Mouse (Mus musculus): Measurements from ENCODE around the gene Snapc4. TPM values are rescaled to one million over a fixed set of nuclear protein-coding genes. Genes with fewer than 3 reads are reported as not detected.

Snapc4 gene
- total RNA-seq, 2 experiments from 2014 or later, result 58.8 to 64.6 TPM

- DNase-seq (ENCODE audit: low spot score in 2 of 2), result peak; percentile 41 to 77
Observed at GRCm38 (mm10) chr2:26342044-26342443, 38.4 kb downstream of the Snapc4 start.

- DNase-seq (ENCODE audit: low spot score in 2 of 2), result no peak
Observed at GRCm38 (mm10) chr2:26341510-26341981, 38.9 kb downstream of the Snapc4 start.

- no peak for DNase-seq (ENCODE audit: low spot score in 2 of 2)
Observed at GRCm38 (mm10) chr2:26339204-26339551, 41.3 kb downstream of the Snapc4 start.

GRCm38 (mm10) chr2:26338302-26339203 lies 41.9 kb downstream of the Snapc4 start:
- DNase-seq (ENCODE audit: low spot score in 2 of 2), result no peak

GRCm38 (mm10) chr2:26330702-26331101 lies 49.8 kb downstream of the Snapc4 start:
- no peak for DNase-seq (ENCODE audit: low spot score in 2 of 2)

GRCm38 (mm10) chr2:26330056-26330468 lies 50.4 kb downstream of the Snapc4 start:
- DNase-seq (ENCODE audit: low spot score in 2 of 2), result no peak

GRCm38 (mm10) chr2:26329402-26329801 lies 51.1 kb downstream of the Snapc4 start:
- peak in 1 of 2 experiments; percentile 68 for DNase-seq (ENCODE audit: low spot score in 2 of 2)

- DNase-seq (ENCODE audit: low spot score in 2 of 2), result no peak
Observed at GRCm38 (mm10) chr2:26327852-26328251, 52.6 kb downstream of the Snapc4 start.

- DNase-seq (ENCODE audit: low spot score in 2 of 2), result peak in 1 of 2 experiments; percentile 53
Observed at GRCm38 (mm10) chr2:26325386-26326181, 54.9 kb downstream of the Snapc4 start.

- peak in 1 of 2 experiments; percentile 82 for DNase-seq (ENCODE audit: low spot score in 2 of 2)
Observed at GRCm38 (mm10) chr2:26324917-26325316, 55.5 kb downstream of the Snapc4 start.

- no peak for DNase-seq (ENCODE audit: low spot score in 2 of 2)
Observed at GRCm38 (mm10) chr2:26323589-26324325, 56.7 kb downstream of the Snapc4 start.

GRCm38 (mm10) chr2:26320245-26321185 lies 59.9 kb downstream of the Snapc4 start:
- no peak for DNase-seq (ENCODE audit: low spot score in 2 of 2)

GRCm38 (mm10) chr2:26319519-26320244 lies 60.8 kb downstream of the Snapc4 start:
- no peak for DNase-seq (ENCODE audit: low spot score in 2 of 2)

GRCm38 (mm10) chr2:26319109-26319508 lies 61.3 kb downstream of the Snapc4 start:
- DNase-seq (ENCODE audit: low spot score in 2 of 2), result no peak

GRCm38 (mm10) chr2:26317991-26318672 lies 62.3 kb downstream of the Snapc4 start:
- DNase-seq (ENCODE audit: low spot score in 2 of 2), result no peak

- DNase-seq (ENCODE audit: low spot score in 2 of 2), result no peak
Observed at GRCm38 (mm10) chr2:26317371-26317770, 63.1 kb downstream of the Snapc4 start.

GRCm38 (mm10) chr2:26316576-26317246 lies 63.7 kb downstream of the Snapc4 start:
- DNase-seq (ENCODE audit: low spot score in 2 of 2), result no peak

- DNase-seq (ENCODE audit: low spot score in 2 of 2), result no peak
Observed at GRCm38 (mm10) chr2:26315925-26316311, 64.5 kb downstream of the Snapc4 start.

Data from layer of hippocampus, adult 18-20 months (tissue).